Mouse (Mus musculus): ENCODE measurements around the gene Gm8906. TPM values are rescaled to one million over a fixed set of nuclear protein-coding genes. Genes with fewer than 3 reads are reported as not detected.
"Not testable (repeated sequence)": the region's sequence is repeated elsewhere in the genome, so short reads cannot be mapped to it uniquely, and the experiment has no call there.

The Gm8906 gene
- polyA plus RNA-seq (2015; fragmentation: Nextera tagmentation; extraction: Ambion mirVana) = not detected in 2 replicates

- WGBS = 61% methylated on average over 2 of the region's 3 CpGs
- H3K4me2 ChIP-seq (ENCODE audit: low read length); H3K9ac ChIP-seq (ENCODE audit: low read depth, low read length); H3K36me3 ChIP-seq (ENCODE audit: control insufficient read depth, insufficient read depth, low read length); H3K27ac ChIP-seq (ENCODE audit: low read depth, low read length); H3K4me3 ChIP-seq (ENCODE audit: low read length); ATAC-seq; H3K4me1 ChIP-seq (ENCODE audit: control insufficient read depth, insufficient read depth, low read depth, low read length); H3K9me3 ChIP-seq (ENCODE audit: control insufficient read depth, low read length); H3K27me3 ChIP-seq (replicated peaks; ENCODE audit: control insufficient read depth, insufficient read depth, low read length): not testable (repeated sequence)
These were observed at the start of gene Gm8906 for GRCm38 (mm10) chr5:11502385-11502784. Gene Gm8906 (plus strand): TSS chr5:11502685.

Other genes starting within 250 kb of the Gm8906 start
- gene Gm8890, start 246.7 kb upstream of the Gm8906 start, polyA plus RNA-seq (2015; fragmentation: Nextera tagmentation; extraction: Ambion mirVana) = not detected in 2 replicates
- not detected in 2 replicates for gene Speer1, start 161.2 kb upstream of the Gm8906 start, polyA plus RNA-seq (2015; fragmentation: Nextera tagmentation; extraction: Ambion mirVana)
- gene Gm8897, start 86.3 kb upstream of the Gm8906 start, polyA plus RNA-seq (2015; fragmentation: Nextera tagmentation; extraction: Ambion mirVana) = not detected in 2 replicates
- not detected in 2 replicates for gene Gm6460, start 92.2 kb downstream of the Gm8906 start, polyA plus RNA-seq (2015; fragmentation: Nextera tagmentation; extraction: Ambion mirVana)
- not detected in 2 replicates for gene Gm8922, start 179.3 kb downstream of the Gm8906 start, polyA plus RNA-seq (2015; fragmentation: Nextera tagmentation; extraction: Ambion mirVana)

All from hindbrain, embryonic 16.5 days (tissue).